Comparison of ENCODE assay signal across 9 mouse cellular contexts in genomic region chr7:70348977-70349615, GRCm38 (mm10). TPM values are rescaled to one million over a fixed set of nuclear protein-coding genes. Genes with fewer than 3 reads are reported as not detected.
DNase-seq lines count a peak whose midpoint lies in the region; ATAC-seq lines count a peak whose summit lies in the region.
"Had no signal": no experiment of that assay in that cellular context is flagged by ENCODE, and none has a peak within 500 bp of the region (broad histone marks: within the 10 kb centered on the region; RNA-seq: fewer than 3 reads in every experiment).

No protein-coding gene starts in this region.

- WGBS in lung, embryonic 15.5 days = 26% methylated on average over 11 of the region's 11 CpGs
- 6% methylated on average over 11 of the region's 11 CpGs for WGBS in limb, embryonic 12.5 days
- WGBS in stomach, embryonic 15.5 days = 26% methylated on average over 11 of the region's 11 CpGs

- peak overlapping the region; percentile 69 for H3K9ac ChIP-seq in lung, embryonic 15.5 days
- H3K9ac ChIP-seq in limb, embryonic 12.5 days (replicated peaks) = peak overlapping the region; percentile 31; the same call in 1 of the 2 replicates
- H3K9ac ChIP-seq in stomach, embryonic 15.5 days = no peak overlapping the region
- H3K9ac ChIP-seq: liver, embryonic 13.5 days had no signal

- H3K4me1 ChIP-seq in lung, embryonic 15.5 days = peaks cover 61% of the 10 kb centered on the region
- peaks cover 75% of the 10 kb centered on the region for H3K4me1 ChIP-seq in limb, embryonic 12.5 days (replicated peaks)
- H3K4me1 ChIP-seq in stomach, embryonic 15.5 days = peaks cover 24% of the 10 kb centered on the region

- H3K4me2 ChIP-seq in lung, embryonic 15.5 days = peak overlapping the region; percentile 64
- H3K4me2 ChIP-seq in limb, embryonic 12.5 days = peak overlapping the region; percentile 76
- peak overlapping the region; percentile 71 for H3K4me2 ChIP-seq in stomach, embryonic 15.5 days
- H3K4me2 ChIP-seq: liver, embryonic 13.5 days had no signal

- H3K27ac ChIP-seq in lung, embryonic 15.5 days = peak overlapping the region; percentile 92
- H3K27ac ChIP-seq in limb, embryonic 12.5 days = peak overlapping the region; percentile 99
- H3K27ac ChIP-seq in stomach, embryonic 15.5 days = peak overlapping the region; percentile 89
- H3K27ac ChIP-seq: liver, embryonic 13.5 days had no signal

- DNase-seq in adrenal gland, adult 2 months = peak; percentile 8
- DNase-seq in adrenal gland, adult (ENCODE audit: inconsistent age in 2 of 2, low spot score in 1 of 2) = no peak
- no peak for DNase-seq in lung, adult 18-20 months
- DNase-seq in gastrocnemius, postnatal 10 days = no peak
- no peak for DNase-seq in cerebellum, postnatal 14 days
- DNase-seq: liver, embryonic 13.5 days had no signal

- no peaks in the 10 kb centered on the region for H3K9me3 ChIP-seq in lung, embryonic 15.5 days
- no peaks in the 10 kb centered on the region for H3K9me3 ChIP-seq in limb, embryonic 12.5 days
- no peaks in the 10 kb centered on the region for H3K9me3 ChIP-seq in stomach, embryonic 15.5 days
- H3K9me3 ChIP-seq: liver, embryonic 13.5 days had no signal

- peak overlapping the region; percentile 57 for H3K4me3 ChIP-seq in lung, embryonic 15.5 days
- peak overlapping the region; percentile 66 for H3K4me3 ChIP-seq in limb, embryonic 12.5 days (replicated peaks)
- peak overlapping the region; percentile 54 for H3K4me3 ChIP-seq in stomach, embryonic 15.5 days (replicated peaks)
- H3K4me3 ChIP-seq: liver, embryonic 13.5 days had no signal

- ATAC-seq in lung, embryonic 15.5 days (ENCODE audit: borderline replicate concordance, extremely low read depth, low FRiP score, low TSS enrichment) = no peak
- ATAC-seq in limb, embryonic 12.5 days (ENCODE audit: insufficient number of reproducible peaks, insufficient read depth, low FRiP score, low TSS enrichment, low read depth) = no peak
- ATAC-seq in stomach, embryonic 15.5 days (ENCODE audit: insufficient read depth, low FRiP score, low read depth) = no peak

- no peaks in the 10 kb centered on the region for H3K36me3 ChIP-seq in lung, embryonic 15.5 days
- H3K36me3 ChIP-seq in limb, embryonic 12.5 days = no peaks in the 10 kb centered on the region
- no peaks in the 10 kb centered on the region for H3K36me3 ChIP-seq in stomach, embryonic 15.5 days
- H3K36me3 ChIP-seq: liver, embryonic 13.5 days had no signal

- H3K27me3 ChIP-seq in lung, embryonic 15.5 days = no peaks in the 10 kb centered on the region
- peaks cover 49% of the 10 kb centered on the region for H3K27me3 ChIP-seq in limb, embryonic 12.5 days
- H3K27me3 ChIP-seq in stomach, embryonic 15.5 days (replicated peaks) = no peaks in the 10 kb centered on the region

RNA-seq across cellular contexts. Expression of gene Nr2f2, which starts 17.4 kb away (rescaled TPM):
- total RNA-seq in adrenal gland, adult 2 months (2021) = 100 to 1,000 TPM; 109 to 132 TPM
- polyA plus RNA-seq in adrenal gland, adult 2 months (2012; rRNA removed) = 401 and 472 TPM in 2 replicates
- polyA plus RNA-seq in lung, embryonic 15.5 days (2015; fragmentation: Nextera tagmentation; extraction: Ambion mirVana) = 107 and 108 TPM in 2 replicates
- polyA plus RNA-seq in limb, embryonic 12.5 days (2016; fragmentation: Nextera tagmentation; extraction: Ambion mirVana) = 71.8 and 76.9 TPM in 2 replicates
- 66.9 and 72.6 TPM in 2 replicates for polyA plus RNA-seq in stomach, embryonic 15.5 days (2015; fragmentation: Nextera tagmentation; extraction: Ambion mirVana)
- 10 to 100 TPM; 32.7 to 39.2 TPM for total RNA-seq in gastrocnemius, postnatal 10 days (2021)
